Mouse (Mus musculus): ENCODE results near the gene Vmn1r4.
A peak's percentile ranks its signal among the peaks of the same experiment; 100 is the strongest.

Gene Vmn1r4

GRCm38 (mm10) chr6:56916279-56916678 lies 7.5 kb upstream of the Vmn1r4 start:
- peak; percentile 16 to 22 for DNase-seq (ENCODE audit: low spot score in 2 of 2)

GRCm38 (mm10) chr6:56917578-56918368 lies 6.0 kb upstream of the Vmn1r4 start:
- DNase-seq (ENCODE audit: low spot score in 2 of 2) = no peak

DNA sequence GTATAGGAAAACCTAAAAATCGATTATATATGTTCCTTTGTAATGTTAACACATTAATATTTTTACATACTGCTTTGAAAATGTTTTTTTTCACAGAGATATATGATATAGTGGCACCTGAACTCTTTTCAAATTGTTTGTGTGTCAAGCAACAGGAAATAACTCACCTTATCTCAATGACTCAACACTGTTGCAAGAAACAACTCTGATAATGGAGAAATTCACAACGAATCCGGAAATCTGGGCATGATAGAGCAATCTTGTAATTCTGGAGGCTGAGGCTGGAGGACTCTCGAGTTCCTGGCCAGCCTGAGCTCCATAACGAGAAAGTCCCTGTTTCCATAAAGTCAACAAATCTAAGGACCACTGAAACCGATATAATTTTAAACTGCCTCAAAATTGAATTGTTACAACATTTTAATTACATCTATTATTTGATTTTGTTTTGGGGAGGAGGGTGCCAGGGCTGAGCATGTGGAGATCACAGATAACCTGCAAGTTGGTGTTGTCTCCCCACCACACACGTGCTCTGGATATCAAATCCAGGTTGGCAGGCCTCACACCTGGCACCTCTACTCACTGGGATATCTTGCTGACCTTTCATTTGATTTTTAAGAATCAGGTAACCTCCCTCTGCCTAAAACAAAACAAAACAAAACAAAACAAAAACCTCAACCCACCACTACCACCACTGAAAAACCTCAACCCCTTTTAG lies 4.3 kb upstream of the Vmn1r4 start:
- no peak for DNase-seq (ENCODE audit: low spot score in 2 of 2)

- peak in 1 of 2 experiments; percentile 27 for DNase-seq (ENCODE audit: low spot score in 2 of 2)
These were observed 3.4 kb upstream of the Vmn1r4 start for GRCm38 (mm10) chr6:56920222-56921092.

- peak in 1 of 2 experiments; percentile 16 for DNase-seq (ENCODE audit: low spot score in 2 of 2)
These were observed 487 bp upstream of the Vmn1r4 start for GRCm38 (mm10) chr6:56923331-56923725.

GRCm38 (mm10) chr6:56931648-56932415 lies 8.0 kb downstream of the Vmn1r4 start:
- peak in 1 of 2 experiments; percentile 25 for DNase-seq (ENCODE audit: low spot score in 2 of 2)

DNA sequence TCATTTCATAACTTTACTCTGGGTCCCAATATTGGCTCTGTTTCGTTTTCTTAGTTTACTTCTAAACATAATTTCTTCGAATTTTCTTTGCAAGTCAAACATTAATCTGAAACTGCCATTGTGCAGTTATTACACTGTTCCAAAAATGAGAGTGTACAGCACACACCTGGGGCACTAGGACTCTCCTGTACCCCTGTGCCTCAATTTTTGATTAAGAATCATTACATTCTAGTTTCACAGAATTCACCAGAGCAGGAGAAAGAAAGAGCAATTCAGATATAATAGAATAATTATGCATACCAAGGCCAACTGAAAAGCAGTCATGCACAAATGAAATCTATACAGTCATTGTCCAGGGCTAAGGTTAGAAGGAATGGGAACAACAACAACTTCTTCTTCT lies 8.6 kb downstream of the Vmn1r4 start:
- no peak for DNase-seq (ENCODE audit: low spot score in 2 of 2)

DNA sequence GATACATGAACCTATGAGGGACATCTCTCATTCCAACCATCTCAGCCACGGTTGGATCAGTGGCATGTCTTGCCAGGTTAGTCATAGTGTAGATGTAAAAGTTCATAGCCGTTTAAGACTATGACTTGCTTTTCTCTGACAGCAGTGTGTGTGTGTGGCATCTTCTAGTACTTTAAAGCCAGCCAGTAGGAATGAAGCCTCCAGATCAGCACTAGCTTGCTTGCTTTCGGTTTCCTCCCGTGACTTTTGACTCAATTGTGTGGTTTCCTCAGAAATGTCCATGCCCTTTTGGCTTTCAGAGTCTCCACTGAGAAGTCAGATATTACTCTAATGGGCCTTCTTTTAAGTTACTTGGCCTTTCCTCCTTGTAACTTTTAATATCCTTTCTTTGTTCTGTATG lies 10.6 kb downstream of the Vmn1r4 start:
- DNase-seq (ENCODE audit: low spot score in 2 of 2) = no peak

GRCm38 (mm10) chr6:56956436-56956835 lies 32.6 kb downstream of the Vmn1r4 start:
- no peak for DNase-seq (ENCODE audit: low spot score in 2 of 2)

DNA sequence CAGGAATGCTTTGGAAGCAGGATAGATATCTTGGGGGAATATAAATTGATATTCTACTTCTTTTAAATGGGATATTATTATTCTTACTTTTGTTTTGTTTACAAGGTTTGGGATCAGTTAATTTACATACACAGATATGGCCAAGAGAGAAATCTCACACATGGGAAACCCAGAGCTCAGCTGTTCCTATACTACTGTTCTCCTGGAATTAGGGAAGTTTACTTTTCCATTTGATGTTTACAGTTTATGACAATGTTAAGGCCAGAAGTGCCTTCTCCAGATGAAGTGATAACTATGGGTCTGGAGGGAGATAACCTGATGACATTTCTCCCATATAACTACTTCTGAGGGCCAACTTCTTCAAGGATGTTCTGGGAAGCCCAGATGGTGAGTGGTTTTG lies 46.2 kb downstream of the Vmn1r4 start, which contains the start of gene Vmn1r5:
Gene Vmn1r5, plus strand, starts transcription at position 301 of the 400 bp plus-strand sequence.
- no peak for DNase-seq (ENCODE audit: low spot score in 2 of 2)

DNA sequence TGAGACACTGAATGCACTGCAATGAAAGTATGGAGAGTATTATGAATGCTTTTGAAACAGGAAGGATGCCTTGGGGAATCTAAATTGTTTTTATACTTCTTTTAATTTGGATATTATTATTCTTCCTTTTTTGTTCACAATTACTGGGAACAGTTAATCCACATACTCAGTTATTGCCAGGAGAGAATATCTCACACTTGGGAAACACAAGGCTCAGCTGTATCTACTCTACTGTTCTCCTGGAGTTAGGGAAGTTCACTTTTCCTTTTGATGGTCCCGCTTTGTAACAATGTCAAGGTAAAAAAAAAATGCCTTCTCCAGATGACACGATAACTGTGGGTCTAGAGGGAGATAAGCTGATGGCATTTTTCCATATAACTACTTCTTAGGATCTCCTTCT lies 73.1 kb downstream of the Vmn1r4 start, which contains the start of gene Vmn1r6:
Gene Vmn1r6, plus strand, starts transcription at position 301 of the 400 bp plus-strand sequence.
- no peak for DNase-seq (ENCODE audit: low spot score in 2 of 2)
